Mouse (Mus musculus) layer of hippocampus, postnatal 25 days (tissue): ENCODE measurements at regions not wholly inside any gene's neighbourhood (a gene's known extent, or its start where the extent isn't known, plus 50 kb on each side); places are given as distances from the start of the nearest gene placed in this dataset.

Source experiments
- DNase-seq, 2 experiments: peaks; one replicate each; pipeline ENCODE4 v3.0.0; 2022; ENCODE audit warnings: mixed read lengths in 2 of 2, low spot score in 1 of 2; ENCODE audit errors: extremely low spot score in 1 of 2

DNA sequence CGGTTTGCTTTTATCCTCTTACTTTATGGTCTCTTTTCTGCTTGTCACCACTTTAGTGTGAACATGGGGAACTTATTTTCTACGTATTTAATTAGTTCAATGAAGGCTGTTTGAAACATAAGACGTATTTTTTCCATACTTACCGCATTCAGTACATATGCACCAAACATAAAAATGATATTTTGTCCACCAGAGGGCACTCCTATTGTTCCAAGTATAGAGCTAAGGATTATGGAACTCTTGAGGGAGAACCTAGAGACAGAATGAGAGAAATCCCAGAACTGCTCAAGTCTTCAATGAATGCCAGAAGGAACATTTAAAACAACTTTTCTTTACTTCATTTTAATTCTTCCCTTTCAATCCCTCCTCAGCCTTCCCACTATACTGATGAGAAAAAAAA, 403.4 kb upstream of the Kif18a start:
- DNase-seq = no peak

DNA sequence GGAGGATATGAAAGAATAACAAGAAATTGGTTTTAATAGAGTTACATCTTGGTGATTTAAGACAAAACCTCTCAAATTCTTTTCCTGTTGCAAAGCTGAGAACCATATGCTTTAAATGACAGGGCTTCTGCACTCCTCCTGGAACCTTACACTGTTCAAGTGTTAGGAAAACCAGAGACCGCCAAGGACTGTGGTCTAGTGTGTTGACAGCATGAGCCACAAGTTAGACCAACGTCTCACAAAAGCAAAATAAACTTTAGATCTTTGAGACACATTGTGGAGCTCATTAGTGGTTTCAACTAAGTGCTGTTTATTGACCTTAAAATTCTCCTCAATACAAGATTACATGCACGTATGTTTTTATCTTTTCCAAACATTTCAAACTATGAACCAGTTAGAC, 402.9 kb upstream of the Kif18a start:
- DNase-seq = no peak

GRCm38 (mm10) chr2:108904121-108904733, 376.3 kb upstream of the Kif18a start:
- no peak for DNase-seq

DNA sequence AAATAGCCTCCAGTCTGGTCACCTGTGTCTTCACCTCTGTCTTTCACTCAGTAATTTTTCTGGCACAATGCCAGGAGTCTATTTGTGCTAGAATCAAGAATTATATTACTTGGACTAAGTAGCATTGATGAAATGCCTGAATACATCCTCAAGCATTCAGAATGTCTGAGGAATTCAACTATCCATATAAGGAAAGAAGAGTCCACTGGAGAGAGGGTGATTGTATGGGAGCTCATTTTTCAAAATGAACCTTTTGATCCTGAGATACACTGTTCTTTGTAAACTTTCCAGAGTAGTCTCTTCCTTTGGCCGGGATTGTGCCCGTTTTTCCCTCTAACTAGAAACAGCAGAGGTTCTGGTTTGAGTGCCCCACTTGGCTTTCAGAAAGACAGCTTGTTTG, 367.0 kb upstream of the Kif18a start:
- DNase-seq = no peak

DNA sequence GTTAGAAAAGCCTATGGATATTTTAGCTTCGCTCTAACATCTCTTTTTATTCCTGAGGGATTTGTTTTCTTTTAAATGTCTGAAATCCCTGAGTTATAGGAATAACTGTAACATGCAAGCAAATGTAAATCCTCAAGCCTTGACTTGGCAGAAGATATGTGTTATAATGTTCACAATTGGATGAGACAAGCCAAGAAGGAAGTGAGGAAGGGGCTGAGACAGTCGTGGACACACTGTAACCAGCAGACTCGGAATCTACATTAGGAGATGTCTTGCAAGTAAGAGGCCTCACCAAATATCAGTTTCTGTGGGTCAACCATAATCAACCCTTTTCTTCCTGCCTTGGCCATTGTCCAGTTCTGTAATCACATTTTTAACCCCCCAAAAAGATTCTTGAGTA, 366.6 kb upstream of the Kif18a start:
- DNase-seq = no peak

GRCm38 (mm10) chr2:108919500-108920045, 361.0 kb upstream of the Kif18a start:
- no peak for DNase-seq

GRCm38 (mm10) chr2:108920111-108920510, 360.4 kb upstream of the Kif18a start:
- no peak for DNase-seq

DNA sequence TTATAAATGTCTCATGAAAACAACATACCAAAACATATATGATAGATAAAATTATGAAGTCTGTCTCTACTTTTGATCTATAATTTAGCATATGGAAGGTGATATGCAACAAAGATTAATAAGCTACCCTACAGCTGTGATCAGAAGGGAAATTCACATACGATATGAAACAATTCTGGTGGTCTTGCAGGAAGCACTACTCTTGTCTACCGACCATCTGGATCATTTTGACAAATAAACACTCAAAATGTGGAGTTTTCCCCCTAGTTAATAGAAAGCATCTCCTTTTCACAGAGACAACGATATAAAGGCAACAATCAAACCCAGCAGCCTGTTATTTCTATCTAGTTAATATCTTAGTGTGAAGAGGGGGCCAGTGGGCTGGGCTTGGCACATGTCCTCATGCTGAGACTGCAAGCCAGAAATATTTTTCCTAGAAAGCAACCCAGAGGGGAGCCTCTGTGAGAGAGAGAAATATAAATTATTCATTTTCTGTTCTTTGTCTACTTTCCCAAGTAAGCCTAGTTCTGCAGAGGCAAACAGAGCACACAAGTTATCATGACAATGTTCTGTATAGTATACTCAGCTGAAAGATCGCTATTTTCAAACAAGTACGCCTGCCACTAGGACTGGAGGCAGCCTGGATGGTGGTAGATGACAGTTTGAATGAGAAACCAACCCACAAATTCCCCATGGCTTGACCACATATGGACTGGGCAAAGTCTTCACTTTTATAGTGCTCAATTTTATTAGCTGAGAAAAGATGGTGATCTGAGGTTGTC, 344.4 kb upstream of the Kif18a start:
- DNase-seq = no peak

GRCm38 (mm10) chr2:108980921-108981320, 299.6 kb upstream of the Kif18a start:
- no peak for DNase-seq

DNA sequence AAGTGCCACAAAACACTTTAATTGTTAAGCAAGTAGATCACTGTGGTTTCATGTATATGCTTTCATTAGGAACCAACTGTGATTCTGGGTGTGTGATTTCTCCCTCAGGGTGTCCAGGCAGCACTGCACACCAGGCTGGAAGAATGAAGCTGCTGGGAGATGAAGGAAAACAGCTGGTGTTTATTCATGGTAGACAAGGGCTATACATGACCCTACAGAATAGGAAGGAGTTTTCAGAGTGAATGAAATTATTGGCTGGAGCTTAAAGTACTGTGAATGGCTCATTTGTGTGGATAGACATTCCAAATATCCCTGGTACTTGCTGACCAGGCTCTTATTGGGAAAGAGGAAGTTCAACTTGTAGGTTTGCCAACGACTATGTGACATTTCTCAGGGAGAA, 264.3 kb upstream of the Kif18a start:
- DNase-seq = no peak

GRCm38 (mm10) chr2:109017018-109017707, 263.4 kb upstream of the Kif18a start:
- DNase-seq = no peak

GRCm38 (mm10) chr2:109038131-109038695, 242.3 kb upstream of the Kif18a start:
- DNase-seq = no peak
